Mouse (Mus musculus) embryo, embryonic 9.5 days (tissue): ENCODE measurements around the gene Fdx1.
A peak's percentile ranks its signal among the peaks of the same experiment; 100 is the strongest.

Experiments used
- DNase-seq: peaks from one replicate; pipeline ENCODE4 v3.0.0-alpha.2; 2017; ENCODE audit errors: extremely low spot score

Gene Fdx1

GRCm38 (mm10) chr9:51962975-51963701 is at the start of gene Fdx1:
Gene Fdx1 (minus strand): TSS chr9:51963556.
- peak; percentile 67 for DNase-seq

GRCm38 (mm10) chr9:52012781-52013436 is 49.6 kb upstream of the Fdx1 start:
- no peak for DNase-seq

GRCm38 (mm10) chr9:52012311-52012710 is 49.0 kb upstream of the Fdx1 start:
- DNase-seq, result no peak

- no peak for DNase-seq
Observed at GRCm38 (mm10) chr9:52008511-52008910, 45.2 kb upstream of the Fdx1 start.

GRCm38 (mm10) chr9:52007341-52007740 is 44.0 kb upstream of the Fdx1 start:
- DNase-seq, result no peak

GRCm38 (mm10) chr9:52003501-52003900 is 40.1 kb upstream of the Fdx1 start:
- DNase-seq, result no peak

GRCm38 (mm10) chr9:51995331-51996099 is 32.2 kb upstream of the Fdx1 start:
- DNase-seq, result peak; percentile 33

- no peak for DNase-seq
Observed at GRCm38 (mm10) chr9:51994636-51995260, 31.4 kb upstream of the Fdx1 start.

GRCm38 (mm10) chr9:51993486-51994275 is 30.3 kb upstream of the Fdx1 start:
- peak; percentile 27 for DNase-seq

- no peak for DNase-seq
Observed at GRCm38 (mm10) chr9:51991241-51991876, 28.0 kb upstream of the Fdx1 start.

- peak; percentile 70 for DNase-seq
Observed at GRCm38 (mm10) chr9:51990828-51991227, 27.5 kb upstream of the Fdx1 start.

- no peak for DNase-seq
Observed at GRCm38 (mm10) chr9:51985493-51986099, 22.2 kb upstream of the Fdx1 start.

- DNase-seq, result no peak
Observed at GRCm38 (mm10) chr9:51981131-51981530, 17.8 kb upstream of the Fdx1 start.

- DNase-seq, result no peak
Observed at GRCm38 (mm10) chr9:51979301-51979700, 15.9 kb upstream of the Fdx1 start.

GRCm38 (mm10) chr9:51978545-51979259 is 15.3 kb upstream of the Fdx1 start:
- no peak for DNase-seq

- peak; percentile 73 for DNase-seq
Observed at GRCm38 (mm10) chr9:51977439-51978000, 14.2 kb upstream of the Fdx1 start.

GRCm38 (mm10) chr9:51974871-51975270 is 11.5 kb upstream of the Fdx1 start:
- DNase-seq, result no peak

GRCm38 (mm10) chr9:51973846-51974245 is 10.5 kb upstream of the Fdx1 start:
- DNase-seq, result no peak

GRCm38 (mm10) chr9:51966373-51966772 is 3.0 kb upstream of the Fdx1 start:
- DNase-seq, result no peak
